Mouse (Mus musculus): ENCODE results near the gene Brd7.

Brd7 gene

GRCm38 (mm10) chr8:88309881-88310280, 52.1 kb downstream of the Brd7 start:
- DNase-seq (ENCODE audit: low read depth) = no peak

GRCm38 (mm10) chr8:88309274-88309873, 52.6 kb downstream of the Brd7 start:
- no peak for DNase-seq (ENCODE audit: low read depth)

- no peak for DNase-seq (ENCODE audit: low read depth)
Observed at GRCm38 (mm10) chr8:88307736-88308135, 54.3 kb downstream of the Brd7 start.

GRCm38 (mm10) chr8:88306511-88306910, 55.5 kb downstream of the Brd7 start:
- peak; percentile 60 for DNase-seq (ENCODE audit: low read depth)

GRCm38 (mm10) chr8:88305814-88306213, 56.2 kb downstream of the Brd7 start:
- DNase-seq (ENCODE audit: low read depth) = peak; percentile 67

GRCm38 (mm10) chr8:88301589-88302437, 60.2 kb downstream of the Brd7 start:
- no peak for DNase-seq (ENCODE audit: low read depth)

- DNase-seq (ENCODE audit: low read depth) = no peak
Observed at GRCm38 (mm10) chr8:88299907-88300603, 61.9 kb downstream of the Brd7 start.

- DNase-seq (ENCODE audit: low read depth) = no peak
Observed at GRCm38 (mm10) chr8:88298733-88299103, 63.3 kb downstream of the Brd7 start.

- DNase-seq (ENCODE audit: low read depth) = peak; percentile 65
Observed at GRCm38 (mm10) chr8:88297976-88298732, 63.8 kb downstream of the Brd7 start.

- no peak for DNase-seq (ENCODE audit: low read depth)
Observed at GRCm38 (mm10) chr8:88294977-88295376, 67.0 kb downstream of the Brd7 start.

GRCm38 (mm10) chr8:88293590-88294356, 68.2 kb downstream of the Brd7 start:
- peak; percentile 61 for DNase-seq (ENCODE audit: low read depth)

- no peak for DNase-seq (ENCODE audit: low read depth)
Observed at GRCm38 (mm10) chr8:88292926-88293325, 69.1 kb downstream of the Brd7 start.

GRCm38 (mm10) chr8:88291305-88291690, 70.7 kb downstream of the Brd7 start:
- no peak for DNase-seq (ENCODE audit: low read depth)

- peak; percentile 69 for DNase-seq (ENCODE audit: low read depth)
Observed at GRCm38 (mm10) chr8:88290326-88291304, 71.4 kb downstream of the Brd7 start.

- peak; percentile 57 for DNase-seq (ENCODE audit: low read depth)
Observed at GRCm38 (mm10) chr8:88289901-88290300, 72.1 kb downstream of the Brd7 start.

GRCm38 (mm10) chr8:88288622-88289242, 73.3 kb downstream of the Brd7 start:
- peak; percentile 75 for DNase-seq (ENCODE audit: low read depth)

- DNase-seq (ENCODE audit: low read depth) = no peak
Observed at GRCm38 (mm10) chr8:88286421-88286960, 75.5 kb downstream of the Brd7 start.

GRCm38 (mm10) chr8:88285469-88286356, 76.3 kb downstream of the Brd7 start:
- no peak for DNase-seq (ENCODE audit: low read depth)
